Mouse (Mus musculus): ENCODE measurements around the gene Xirp1.
A peak's percentile ranks its signal among the peaks of the same experiment; 100 is the strongest.

The Xirp1 gene

DNA sequence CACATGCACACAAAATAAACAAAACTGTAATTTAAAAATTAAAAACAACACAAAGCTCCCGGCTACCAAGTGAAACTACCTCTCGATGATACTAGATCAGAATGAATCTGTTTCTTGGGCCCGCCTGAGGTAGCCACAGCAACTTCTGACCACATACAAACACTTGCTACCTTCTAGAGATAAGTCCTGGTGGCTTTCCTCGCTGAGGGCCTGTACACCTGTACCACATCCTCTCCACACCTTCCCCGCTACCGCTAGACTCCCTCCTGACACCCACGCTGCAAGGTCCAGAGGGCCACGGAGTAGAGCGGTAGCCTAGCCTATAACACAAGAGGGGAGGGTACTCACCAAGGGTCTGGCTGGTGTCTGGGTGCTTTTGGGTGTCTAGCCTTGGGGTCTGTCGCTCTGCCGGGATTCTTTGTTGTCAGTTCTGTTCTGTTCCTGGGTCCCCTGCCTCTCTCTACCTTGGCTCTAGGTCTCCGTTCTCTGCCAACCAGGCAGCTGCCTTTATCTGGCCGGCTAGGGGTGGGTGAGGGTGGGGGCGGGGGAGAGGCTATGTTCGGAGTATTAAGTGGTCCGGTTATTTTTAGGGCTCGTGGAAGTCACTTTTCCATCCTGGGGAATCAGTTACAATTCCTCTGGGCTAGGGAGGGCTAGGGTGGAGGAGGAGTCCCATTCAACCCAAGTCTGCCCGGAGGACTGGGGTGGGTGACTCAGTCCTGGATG is at the start of gene Xirp1:
Gene Xirp1, minus strand, starts transcription at position 513 of the 726 bp plus-strand sequence.
- DNase-seq (ENCODE audit: low spot score) = no peak

DNA sequence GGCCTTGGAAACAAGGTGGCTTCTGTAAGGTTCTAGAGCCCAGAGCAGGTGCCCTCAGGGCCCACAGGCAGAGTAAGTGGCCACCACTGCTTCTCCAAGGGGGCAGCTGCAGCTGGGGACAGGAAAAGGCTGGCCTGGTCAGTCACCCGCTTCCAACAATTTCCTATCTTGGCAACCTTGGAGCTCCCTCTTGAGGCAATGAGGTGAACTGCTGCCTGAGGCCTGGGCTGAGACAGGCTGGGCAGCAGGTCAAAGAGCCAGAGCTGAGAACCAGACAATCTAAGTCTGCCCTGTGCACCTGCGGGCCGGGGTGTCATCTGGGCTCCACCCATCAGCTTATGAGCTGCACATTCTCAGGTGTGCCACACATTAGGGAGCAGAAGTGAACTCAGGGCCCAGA is 49.8 kb upstream of the Xirp1 start:
- peak; percentile 79 for DNase-seq (ENCODE audit: low spot score)

DNA sequence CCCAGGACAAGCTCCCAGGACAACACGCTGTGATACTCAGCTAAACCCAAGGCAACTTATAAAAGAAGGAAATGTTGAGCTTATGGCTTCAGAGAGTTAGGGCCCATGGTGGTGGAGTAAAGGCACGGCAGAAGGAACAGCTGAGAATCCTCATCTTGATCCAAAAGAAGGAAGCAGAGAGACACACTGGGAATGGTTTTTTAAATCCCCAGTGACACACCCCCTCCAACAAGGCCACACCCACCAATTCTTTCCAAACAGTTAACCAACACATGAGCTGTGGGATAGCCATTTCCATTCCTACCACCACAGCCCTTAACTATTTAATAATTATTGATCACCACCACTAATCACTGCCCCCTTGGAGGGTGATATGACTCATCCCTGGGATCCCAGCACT is 47.9 kb upstream of the Xirp1 start:
- DNase-seq (ENCODE audit: low spot score) = no peak

DNA sequence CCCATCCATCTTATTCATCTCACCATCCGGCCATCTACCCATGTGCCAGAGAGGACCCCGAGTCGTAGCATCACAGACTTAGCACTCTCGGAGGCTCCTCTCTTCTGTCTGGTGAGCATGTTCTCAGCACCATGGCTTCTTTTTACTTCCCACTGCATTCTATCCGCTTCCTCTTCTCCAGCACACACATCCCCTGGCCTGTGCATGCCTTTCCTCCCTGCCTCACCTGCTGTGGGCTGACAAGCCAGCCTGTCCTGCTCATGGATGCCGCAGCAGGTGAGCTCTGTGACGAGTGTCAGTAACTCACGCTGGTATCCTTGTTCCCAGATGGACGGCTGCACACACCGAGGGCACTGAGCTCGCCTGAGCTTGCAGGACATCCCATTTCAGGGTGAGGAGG is 46.4 kb upstream of the Xirp1 start, which contains the start of gene Cx3cr1:
Gene Cx3cr1, minus strand, starts transcription at position 101 of the 400 bp plus-strand sequence.
- no peak for DNase-seq (ENCODE audit: low spot score)

DNA sequence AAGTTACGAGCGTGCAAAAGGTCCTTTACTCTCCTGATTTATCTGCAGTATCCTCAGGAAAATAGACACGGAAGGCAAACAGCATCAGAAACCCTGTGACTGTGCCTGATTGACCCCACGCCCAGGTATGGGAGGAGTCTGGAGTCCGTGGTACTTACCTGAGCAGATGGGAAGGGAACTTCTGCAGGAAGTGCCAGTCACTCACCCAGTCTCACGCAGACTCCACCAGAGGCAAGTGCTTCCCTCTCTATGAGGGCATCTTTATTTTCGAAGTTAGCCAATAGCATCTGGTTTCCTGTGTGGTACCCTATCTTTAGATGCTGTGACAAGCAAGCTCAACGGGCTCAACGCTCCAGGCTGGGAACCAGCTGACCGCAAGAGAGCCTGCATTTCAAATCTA is 44.6 kb upstream of the Xirp1 start:
- DNase-seq (ENCODE audit: low spot score) = no peak

DNA sequence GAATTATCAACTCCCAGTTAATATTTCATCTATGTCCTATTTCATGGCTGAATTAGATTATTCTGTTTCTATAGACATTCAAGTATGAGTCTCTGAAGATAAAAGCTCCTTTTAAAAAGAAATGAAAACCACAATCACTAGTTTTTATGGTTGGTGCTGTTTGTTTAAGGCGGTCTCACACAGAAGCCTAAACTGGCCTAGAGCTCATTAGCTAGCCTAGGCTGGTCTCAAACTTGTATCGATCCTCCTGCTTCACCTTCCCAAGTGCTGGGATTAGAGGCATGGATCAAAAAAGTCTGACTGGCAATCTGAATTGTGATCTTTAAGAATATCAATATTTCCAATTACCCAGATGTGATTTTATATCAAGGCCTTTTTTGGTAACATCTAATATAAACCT is 44.2 kb upstream of the Xirp1 start:
- DNase-seq (ENCODE audit: low spot score) = no peak

DNA sequence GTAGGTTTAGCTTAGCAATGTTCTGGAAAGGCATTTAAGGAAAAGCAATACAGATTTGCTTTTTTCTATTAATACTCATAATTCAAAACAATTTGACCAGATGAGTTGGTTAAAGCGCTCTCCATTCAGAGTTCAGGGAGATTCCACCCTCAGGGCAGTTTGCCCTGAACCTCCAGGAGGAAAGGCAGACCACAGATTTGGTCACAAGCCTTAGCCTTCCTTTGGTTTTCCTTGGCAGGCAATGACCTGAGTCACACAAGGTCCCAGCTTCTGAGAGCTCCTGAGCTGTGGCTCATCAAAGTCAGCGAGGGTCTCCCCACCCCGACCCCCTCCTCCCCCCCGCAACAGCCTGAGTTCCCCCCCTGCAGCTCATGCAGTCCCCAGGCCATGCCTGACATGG is 40.9 kb upstream of the Xirp1 start:
- no peak for DNase-seq (ENCODE audit: low spot score)

DNA sequence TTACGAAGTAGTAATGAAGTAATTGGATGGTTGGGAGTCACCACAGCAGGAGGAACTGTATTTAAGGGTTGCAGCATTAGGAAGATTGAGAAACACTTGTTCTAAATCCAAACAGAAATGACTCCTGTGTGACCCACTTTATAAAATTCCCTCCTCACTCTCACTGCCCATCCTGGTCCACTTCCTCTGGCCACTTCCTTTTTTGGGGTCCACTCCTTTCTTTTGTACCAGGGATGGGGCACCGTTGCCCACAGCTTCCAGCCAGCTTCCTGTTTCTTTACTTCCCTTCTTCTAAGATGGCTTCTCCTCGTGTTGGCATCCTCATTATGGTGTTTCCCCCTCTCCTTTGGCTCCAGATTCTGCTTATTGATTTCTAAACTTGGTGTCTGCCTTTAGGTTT is 35.3 kb upstream of the Xirp1 start:
- no peak for DNase-seq (ENCODE audit: low spot score)

DNA sequence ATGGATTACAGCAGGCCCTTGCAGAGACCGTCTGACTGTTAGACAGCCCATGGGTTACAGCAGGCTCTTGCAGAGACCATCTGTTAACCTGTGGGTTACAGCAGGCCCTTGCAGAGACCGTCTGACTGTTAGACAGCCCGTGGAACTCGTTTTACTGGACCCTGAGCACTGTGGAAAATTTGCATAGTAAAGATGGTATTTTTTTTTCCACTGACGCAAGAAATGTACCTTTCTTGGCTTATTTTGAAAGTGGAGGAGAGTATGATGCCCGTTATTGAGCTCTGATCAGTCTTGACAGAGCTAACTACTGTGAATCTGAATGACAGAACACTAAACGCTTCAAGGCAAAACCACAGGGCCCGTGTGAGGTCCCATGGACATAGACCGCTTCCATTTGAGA is 32.8 kb upstream of the Xirp1 start:
- no peak for DNase-seq (ENCODE audit: low spot score)

DNA sequence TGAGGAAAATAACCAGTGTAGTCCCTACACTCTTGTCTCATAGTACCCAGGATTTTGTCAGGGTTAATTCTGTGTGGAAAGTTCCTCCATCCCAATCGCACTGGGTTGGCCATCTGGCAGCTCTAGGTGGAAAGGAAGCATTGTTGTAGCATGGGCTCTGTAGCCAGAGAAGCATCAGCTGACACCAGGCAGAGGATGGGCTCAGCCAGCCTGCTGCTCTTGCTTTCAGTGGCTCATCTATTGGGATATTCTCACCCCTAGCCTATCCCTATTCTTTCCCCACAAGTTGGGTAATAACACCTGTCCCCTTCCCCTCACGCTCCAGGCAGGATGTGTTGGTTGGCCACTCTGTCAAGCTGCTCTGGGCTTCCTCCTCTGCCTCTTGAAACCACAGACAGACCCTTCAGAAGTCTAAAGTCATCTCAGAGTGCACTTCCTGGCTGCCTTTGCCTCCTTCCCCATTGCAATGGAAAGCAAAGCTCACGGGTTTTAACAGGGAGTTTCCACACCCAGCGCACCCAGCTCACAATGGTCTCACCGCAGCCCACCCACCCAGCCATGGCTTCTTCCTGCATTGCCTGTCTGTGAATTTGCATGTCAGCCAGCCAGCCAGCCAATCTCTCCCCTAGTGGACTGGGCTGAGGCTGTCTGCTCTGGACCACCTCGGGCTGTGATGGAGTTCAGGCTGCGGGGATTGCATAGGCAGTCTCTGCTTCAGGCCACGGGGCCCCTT is 31.3 kb upstream of the Xirp1 start:
- no peak for DNase-seq (ENCODE audit: low spot score)

DNA sequence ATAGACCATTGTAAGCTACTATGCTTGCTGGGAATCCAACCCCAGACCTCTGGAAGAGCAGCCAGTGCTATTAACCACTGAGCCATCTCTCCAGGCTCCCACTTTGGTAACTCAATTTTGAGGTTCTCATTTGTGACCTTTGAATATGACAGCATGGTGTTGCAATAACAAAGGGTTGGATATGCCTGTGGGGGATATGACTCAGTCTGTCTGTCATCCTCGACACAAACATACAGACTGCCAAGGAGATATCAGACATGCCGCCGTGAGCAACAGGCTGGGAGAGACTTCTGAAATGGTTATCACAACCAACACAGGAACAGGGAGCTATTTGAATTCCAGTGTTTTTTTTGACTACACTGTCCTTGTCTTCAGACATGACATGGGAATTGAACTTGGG is 26.0 kb upstream of the Xirp1 start:
- DNase-seq (ENCODE audit: low spot score) = no peak

DNA sequence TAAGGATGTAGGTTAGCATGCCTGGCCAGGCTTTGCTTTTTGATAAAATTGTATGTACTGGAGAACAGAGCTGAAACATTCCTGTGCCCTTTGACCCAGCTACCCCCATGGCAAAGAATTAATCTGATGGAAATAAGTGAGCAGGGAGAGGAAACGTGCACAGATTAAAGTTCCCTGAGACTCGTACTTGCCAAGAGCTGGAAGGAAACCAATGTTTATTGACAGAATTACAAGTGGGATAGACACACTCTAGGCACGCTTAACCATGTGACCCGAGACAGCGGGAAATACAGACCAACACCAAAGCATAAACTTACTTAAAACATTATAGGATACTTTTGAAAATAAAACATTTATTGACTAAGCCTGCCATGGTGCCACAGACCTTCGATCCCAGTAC is 25.1 kb upstream of the Xirp1 start:
- DNase-seq (ENCODE audit: low spot score) = no peak

DNA sequence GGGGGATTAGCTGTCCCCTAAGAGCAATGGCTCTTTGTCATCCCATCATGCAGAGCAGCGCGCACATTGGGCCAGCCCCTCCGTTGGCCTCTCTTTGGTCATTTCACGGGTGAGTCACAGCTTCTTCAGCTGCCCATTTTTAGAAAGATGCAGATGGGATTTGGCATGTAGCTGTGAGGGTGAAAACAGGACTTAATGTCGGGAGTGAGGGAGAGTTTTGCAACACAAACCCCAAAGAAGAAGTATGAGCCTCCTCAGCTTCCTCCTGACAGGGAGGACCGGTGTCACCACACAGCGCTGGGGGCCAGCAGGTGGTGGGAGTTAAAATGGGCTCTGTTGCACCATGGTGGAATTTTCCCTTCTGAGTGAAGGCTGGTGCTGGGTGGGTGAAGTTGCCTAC is 19.7 kb upstream of the Xirp1 start:
- DNase-seq (ENCODE audit: low spot score) = no peak

DNA sequence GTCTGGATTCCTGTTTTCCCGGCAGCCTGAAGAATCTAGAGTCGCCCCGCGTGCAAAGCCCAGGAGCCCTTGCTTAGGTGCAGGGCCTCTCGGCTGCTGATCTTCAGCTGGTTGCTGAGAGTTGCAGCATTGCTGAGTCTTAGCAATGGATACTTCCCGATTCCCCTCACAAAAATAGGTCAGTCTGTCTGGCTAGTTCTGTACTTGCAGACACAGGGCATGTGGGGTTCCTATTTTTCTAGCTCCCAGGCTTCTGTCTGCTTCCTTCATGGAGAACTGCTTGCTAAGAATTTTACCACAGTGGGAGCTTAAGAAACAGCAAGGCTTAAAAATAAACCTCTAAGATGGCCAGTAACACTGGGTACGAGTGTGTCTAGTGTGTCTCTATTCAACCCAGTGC is 14.0 kb upstream of the Xirp1 start:
- no peak for DNase-seq (ENCODE audit: low spot score)

DNA sequence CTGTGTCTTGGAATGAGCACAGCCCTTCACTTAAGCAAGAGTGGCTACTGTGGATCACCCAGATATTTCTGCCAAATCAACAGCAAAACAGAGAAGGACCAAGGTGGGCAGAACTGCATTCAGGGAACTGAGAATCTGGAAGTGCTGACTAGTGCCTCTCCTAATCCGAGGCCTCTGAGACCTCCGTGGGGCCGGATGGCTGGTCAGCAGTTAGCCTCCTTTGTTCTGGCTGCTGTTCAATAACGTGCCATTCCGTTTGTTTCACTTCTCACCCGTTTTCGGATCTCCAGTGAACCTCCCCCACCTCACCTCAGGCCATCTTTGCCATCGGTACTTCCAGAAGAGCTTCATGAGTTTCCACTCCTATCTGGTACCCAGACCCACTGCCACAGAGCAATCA is 11.0 kb upstream of the Xirp1 start:
- no peak for DNase-seq (ENCODE audit: low spot score)

DNA sequence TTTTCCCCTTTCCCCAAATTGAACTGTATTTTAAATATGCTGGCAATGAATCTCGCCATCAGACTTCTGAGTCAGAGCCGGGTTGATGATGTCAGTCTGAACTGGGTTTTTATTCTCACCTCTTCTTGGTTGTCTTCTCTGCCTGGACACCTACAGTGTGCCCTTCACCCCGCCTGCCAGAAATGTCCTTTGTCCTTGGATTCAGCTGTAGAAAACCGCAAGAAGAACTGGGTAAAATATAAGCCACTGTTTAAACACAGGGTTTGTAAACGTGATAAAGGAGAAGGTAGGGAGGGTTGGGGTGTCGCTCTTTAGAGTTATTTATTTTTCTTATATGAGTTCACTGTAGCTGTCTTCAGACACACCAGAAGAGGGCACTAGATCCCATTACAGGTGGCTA is 9.3 kb upstream of the Xirp1 start:
- DNase-seq (ENCODE audit: low spot score) = no peak

DNA sequence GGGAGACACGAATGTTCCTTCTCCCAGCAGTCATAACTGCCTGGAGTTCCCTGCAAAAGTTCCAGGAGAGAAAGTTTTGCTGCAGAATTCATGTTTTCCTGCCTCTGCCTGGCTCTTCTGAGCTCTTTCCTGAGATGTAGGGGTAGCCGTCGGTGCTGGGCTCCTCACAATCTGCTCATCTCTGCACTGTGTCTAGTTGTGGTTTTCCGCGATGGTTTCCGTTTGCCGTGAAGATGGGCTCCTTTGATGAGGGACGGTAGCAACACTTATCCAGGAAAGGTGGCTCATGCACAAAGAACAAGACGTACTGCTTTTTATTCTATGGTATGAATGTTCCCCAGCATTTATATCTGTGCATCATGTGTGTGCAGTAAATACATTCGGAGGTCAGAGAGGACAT is 7.0 kb upstream of the Xirp1 start:
- no peak for DNase-seq (ENCODE audit: low spot score)

DNA sequence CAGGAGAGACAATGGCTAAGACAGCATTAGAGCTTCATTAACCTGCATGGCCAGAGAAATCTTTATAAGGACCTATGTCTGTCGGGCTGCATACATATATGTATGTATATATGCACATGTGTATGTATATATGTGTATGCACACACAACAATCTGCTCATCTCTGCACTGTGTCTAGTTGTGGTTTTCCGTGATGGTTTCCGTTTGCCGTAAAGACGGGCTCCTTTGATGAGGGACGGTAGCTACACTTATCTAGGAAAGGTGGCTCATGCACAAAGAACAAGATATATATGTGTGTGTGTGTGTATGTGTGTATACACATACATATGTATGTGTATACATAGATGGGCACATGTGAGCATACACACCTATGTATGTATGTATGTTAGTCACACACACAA is 6.5 kb upstream of the Xirp1 start:
- no peak for DNase-seq (ENCODE audit: low spot score)

DNA sequence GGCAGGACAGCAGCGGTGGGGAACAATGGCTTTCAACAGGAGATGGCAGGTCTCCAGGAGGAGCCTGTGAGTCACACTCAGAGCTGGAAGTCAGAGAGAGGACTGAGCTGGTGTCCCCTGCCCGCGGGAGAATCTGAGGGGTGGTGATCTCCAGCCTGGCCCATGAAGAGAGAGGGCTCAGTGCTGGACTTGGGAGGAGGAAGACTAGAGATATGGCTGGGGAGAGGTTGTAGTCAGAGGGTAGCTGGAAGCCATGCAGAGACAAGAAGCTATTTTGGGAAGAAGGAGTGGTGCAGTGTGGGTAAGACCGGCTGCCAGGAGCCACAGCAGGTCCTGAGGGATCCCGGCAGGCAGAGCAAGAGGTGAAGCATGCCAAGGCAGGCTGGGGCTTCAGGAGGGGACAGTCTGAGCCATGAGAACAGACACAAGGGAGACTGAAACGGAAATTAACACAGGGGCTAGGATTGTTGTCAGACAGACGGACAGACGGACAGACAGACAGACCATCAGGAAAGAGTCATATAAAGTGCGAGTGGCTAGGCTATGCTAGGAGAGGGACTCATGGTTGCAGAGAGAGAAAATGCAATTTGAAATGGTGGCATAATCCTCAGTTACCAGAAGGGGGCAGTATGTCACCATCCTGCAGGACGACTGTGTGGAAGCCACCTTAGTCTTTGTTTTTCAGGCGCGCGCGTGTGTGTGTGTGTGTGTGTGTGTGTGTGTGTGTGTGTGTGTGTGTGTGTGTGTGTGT is 4.2 kb upstream of the Xirp1 start:
- no peak for DNase-seq (ENCODE audit: low spot score)

DNA sequence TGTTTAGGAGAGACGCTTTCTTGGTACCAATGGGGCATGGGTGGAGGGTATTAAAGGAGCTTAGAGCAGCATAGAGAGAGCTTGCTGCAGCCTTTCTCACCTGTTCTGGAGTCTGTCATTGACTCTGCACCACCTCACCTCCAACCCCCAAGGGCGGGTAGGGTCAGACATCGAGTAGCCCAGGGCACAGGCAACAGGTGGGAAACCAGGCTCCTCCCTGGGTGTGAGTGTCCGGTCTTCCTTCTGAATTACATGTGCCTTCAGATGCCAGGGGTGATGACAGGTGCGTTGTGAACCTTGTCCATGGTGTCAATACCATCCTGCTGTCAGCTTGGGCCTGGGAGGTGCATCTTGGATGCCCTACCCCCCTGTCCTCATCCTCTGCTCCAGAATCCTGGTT is 1.2 kb upstream of the Xirp1 start:
- no peak for DNase-seq (ENCODE audit: low spot score)

DNA sequence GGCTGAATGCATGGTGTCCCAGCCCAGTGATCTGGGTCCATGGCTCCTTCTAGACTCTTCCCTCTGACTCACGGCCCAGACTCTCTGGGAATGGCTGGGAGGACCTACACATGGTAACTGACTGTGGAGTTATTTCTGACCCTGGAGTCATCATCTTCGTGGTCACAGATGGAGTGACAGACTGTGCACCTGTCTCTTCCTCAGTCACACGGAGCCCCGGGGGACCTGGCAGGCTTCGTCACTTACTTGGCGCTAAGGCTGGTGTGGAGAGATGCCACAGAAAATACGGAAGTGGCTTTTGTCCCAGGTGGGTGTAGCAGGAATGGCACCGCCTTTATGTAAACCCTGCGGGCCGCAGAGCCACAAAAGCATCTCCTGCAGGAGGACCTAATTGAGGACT is 773 bp upstream of the Xirp1 start:
- DNase-seq (ENCODE audit: low spot score) = no peak

DNA sequence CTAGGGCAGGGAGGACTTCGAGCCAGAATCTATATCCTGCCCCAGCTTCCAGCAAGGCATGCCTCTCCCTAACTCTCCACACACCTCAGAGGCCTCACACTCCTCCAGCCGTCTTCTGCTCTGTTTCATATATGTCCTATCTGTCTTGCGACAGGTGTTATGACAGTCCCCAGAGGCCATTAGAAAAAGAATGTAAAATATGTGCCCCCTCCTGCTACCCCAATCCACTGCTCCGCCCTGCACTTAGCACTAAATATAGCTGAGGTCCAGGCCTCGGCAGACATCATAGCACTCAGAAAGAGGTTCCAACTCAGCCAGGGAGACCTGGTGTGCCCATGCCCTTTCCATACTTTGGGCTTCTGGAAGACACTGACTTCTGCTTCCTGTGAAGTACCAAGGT is 2.2 kb downstream of the Xirp1 start:
- DNase-seq (ENCODE audit: low spot score) = no peak

DNA sequence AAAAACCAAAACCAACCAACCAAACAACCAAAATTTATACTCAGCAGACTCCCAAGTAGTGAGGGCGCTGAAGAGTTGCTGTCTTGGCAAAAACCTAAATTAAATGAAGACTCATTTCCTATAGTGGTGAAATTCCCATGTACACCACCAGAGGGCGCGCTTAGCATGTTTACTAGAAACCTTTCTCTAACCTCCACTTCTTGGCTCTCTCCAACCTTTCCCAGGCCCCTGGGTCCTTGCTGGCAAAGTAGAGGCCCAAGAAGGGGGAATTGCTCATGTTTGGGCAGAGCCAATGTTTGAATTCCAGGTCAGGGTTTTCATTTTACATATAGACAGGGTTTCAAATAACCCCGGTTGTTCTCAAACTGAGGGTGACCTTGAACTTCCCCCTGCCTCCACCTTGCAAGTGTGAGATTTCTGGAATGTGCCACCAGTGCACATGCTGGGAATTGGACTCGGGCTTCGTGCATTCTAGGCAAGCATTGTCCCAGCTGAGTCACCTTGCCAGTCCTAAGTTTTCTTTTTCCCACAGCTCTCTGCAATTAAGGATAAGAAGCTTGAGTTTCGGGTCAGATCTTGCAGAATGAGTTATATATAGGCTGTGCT is 3.0 kb downstream of the Xirp1 start:
- peak; percentile 75 for DNase-seq (ENCODE audit: low spot score)

All from urinary bladder, postnatal 25 days (tissue).